Mouse (Mus musculus): ENCODE results near the gene Rraga. TPM values are rescaled to one million over a fixed set of nuclear protein-coding genes. Genes with fewer than 3 reads are reported as not detected.
"Not testable (repeated sequence)": the region's sequence is repeated elsewhere in the genome, so short reads cannot be mapped to it uniquely, and the experiment has no call there.

The Rraga gene
- polyA plus RNA-seq, 1 experiment from 2014 or later = 94.8 TPM

- Histone ChIP-seq H3K27ac (replicated peaks; ENCODE audit: low read depth, low read length) (no peak overlapping the region), H3K36me3 (ENCODE audit: control insufficient read depth, insufficient read depth, low read length) (no peaks in the 10 kb centered on the region), H3K27me3 (replicated peaks; ENCODE audit: control insufficient read depth, insufficient read depth, low read length) (no peaks in the 10 kb centered on the region), H3K9me3 (ENCODE audit: control insufficient read depth, low read length) (no peaks in the 10 kb centered on the region), H3K4me3 (ENCODE audit: low read depth, low read length) (no peak overlapping the region), H3K9ac (ENCODE audit: low read depth, low read length) (no peak overlapping the region), H3K4me1 (ENCODE audit: control insufficient read depth, insufficient read depth, low read length) (no peaks in the 10 kb centered on the region), H3K4me2 (ENCODE audit: low read depth, low read length) (no peak overlapping the region)
- 59% methylated on average over 2 of the region's 2 CpGs for WGBS
- DNase-seq (ENCODE audit: low spot score) (no peak), ATAC-seq (ENCODE audit: low read depth) (no peak)
Observed at GRCm38 (mm10) chr4:86620506-86620905, 45.0 kb downstream of the Rraga start.

- no peaks in the 10 kb centered on the region for H3K27me3 ChIP-seq (replicated peaks; ENCODE audit: control insufficient read depth, insufficient read depth, low read length)
- H3K4me1 ChIP-seq (ENCODE audit: control insufficient read depth, insufficient read depth, low read length) = no peaks in the 10 kb centered on the region
- H3K36me3 ChIP-seq (ENCODE audit: control insufficient read depth, insufficient read depth, low read length) = no peaks in the 10 kb centered on the region
- no peak overlapping the region for H3K27ac ChIP-seq (replicated peaks; ENCODE audit: low read depth, low read length)
- no peak overlapping the region for H3K4me3 ChIP-seq (ENCODE audit: low read depth, low read length)
- no peaks in the 10 kb centered on the region for H3K9me3 ChIP-seq (ENCODE audit: control insufficient read depth, low read length)
- no peak for DNase-seq (ENCODE audit: low spot score)
- H3K4me2 ChIP-seq (ENCODE audit: low read depth, low read length) = no peak overlapping the region
- 62% methylated on average over 3 of the region's 3 CpGs for WGBS
- H3K9ac ChIP-seq (ENCODE audit: low read depth, low read length) = no peak overlapping the region
- ATAC-seq (ENCODE audit: low read depth) = no peak
Observed at GRCm38 (mm10) chr4:86622116-86622515, 46.6 kb downstream of the Rraga start.

- not testable (repeated sequence) for H3K27me3 ChIP-seq (replicated peaks; ENCODE audit: control insufficient read depth, insufficient read depth, low read length); H3K36me3 ChIP-seq (ENCODE audit: control insufficient read depth, insufficient read depth, low read length); H3K4me2 ChIP-seq (ENCODE audit: low read depth, low read length); H3K27ac ChIP-seq (replicated peaks; ENCODE audit: low read depth, low read length); H3K9ac ChIP-seq (ENCODE audit: low read depth, low read length); H3K9me3 ChIP-seq (ENCODE audit: control insufficient read depth, low read length); DNase-seq (ENCODE audit: low spot score); H3K4me3 ChIP-seq (ENCODE audit: low read depth, low read length); H3K4me1 ChIP-seq (ENCODE audit: control insufficient read depth, insufficient read depth, low read length); ATAC-seq (ENCODE audit: low read depth)
- WGBS = 85% methylated on average over 1 of the region's 1 CpGs
Observed at GRCm38 (mm10) chr4:86622532-86622931, 47.1 kb downstream of the Rraga start.

GRCm38 (mm10) chr4:86625463-86625862 lies 50.0 kb downstream of the Rraga start:
- WGBS = 79% methylated on average over 5 of the region's 5 CpGs
- Histone ChIP-seq H3K27ac (replicated peaks; ENCODE audit: low read depth, low read length) (no peak overlapping the region), H3K4me3 (ENCODE audit: low read depth, low read length) (no peak overlapping the region), H3K27me3 (replicated peaks; ENCODE audit: control insufficient read depth, insufficient read depth, low read length) (no peaks in the 10 kb centered on the region), H3K4me2 (ENCODE audit: low read depth, low read length) (no peak overlapping the region), H3K9ac (ENCODE audit: low read depth, low read length) (no peak overlapping the region), H3K4me1 (ENCODE audit: control insufficient read depth, insufficient read depth, low read length) (no peaks in the 10 kb centered on the region), H3K36me3 (ENCODE audit: control insufficient read depth, insufficient read depth, low read length) (no peaks in the 10 kb centered on the region), H3K9me3 (ENCODE audit: control insufficient read depth, low read length) (no peaks in the 10 kb centered on the region)
- ATAC-seq (ENCODE audit: low read depth) = no peak
- no peak for DNase-seq (ENCODE audit: low spot score)

GRCm38 (mm10) chr4:86626496-86626895 lies 51.0 kb downstream of the Rraga start:
- not testable (repeated sequence) for H3K9ac ChIP-seq (ENCODE audit: low read depth, low read length); H3K4me3 ChIP-seq (ENCODE audit: low read depth, low read length); DNase-seq (ENCODE audit: low spot score); H3K9me3 ChIP-seq (ENCODE audit: control insufficient read depth, low read length); H3K4me1 ChIP-seq (ENCODE audit: control insufficient read depth, insufficient read depth, low read length); H3K36me3 ChIP-seq (ENCODE audit: control insufficient read depth, insufficient read depth, low read length); ATAC-seq (ENCODE audit: low read depth); H3K27ac ChIP-seq (replicated peaks; ENCODE audit: low read depth, low read length); H3K27me3 ChIP-seq (replicated peaks; ENCODE audit: control insufficient read depth, insufficient read depth, low read length); H3K4me2 ChIP-seq (ENCODE audit: low read depth, low read length)
- 92% methylated on average over 6 of the region's 7 CpGs for WGBS

Other genes starting within 250 kb of the Rraga start
- 0.10 and 0.28 TPM in 2 replicates for gene Saxo1, start 17.3 kb upstream of the Rraga start, polyA plus RNA-seq (2014; fragmentation: Nextera tagmentation; extraction: Ambion mirVana)
- 12.2 and 14.5 TPM in 2 replicates for gene Haus6, start 36.4 kb downstream of the Rraga start, polyA plus RNA-seq (2014; fragmentation: Nextera tagmentation; extraction: Ambion mirVana)
- 66.2 and 73.1 TPM in 2 replicates for gene Plin2, start 94.4 kb downstream of the Rraga start, polyA plus RNA-seq (2014; fragmentation: Nextera tagmentation; extraction: Ambion mirVana)
- 7.5 and 8.3 TPM in 2 replicates for gene Dennd4c, start 172.9 kb downstream of the Rraga start, polyA plus RNA-seq (2014; fragmentation: Nextera tagmentation; extraction: Ambion mirVana)